Mouse (Mus musculus) retina, adult 2 months (tissue): ENCODE results near the gene 0610010F05Rik.
A peak's percentile ranks its signal among the peaks of the same experiment; 100 is the strongest.
"Not testable (repeated sequence)": the region's sequence is repeated elsewhere in the genome, so short reads cannot be mapped to it uniquely, and the experiment has no call there.

ENCODE experiments used
- DNase-seq: peaks from one replicate; pipeline ENCODE4 v3.0.0-alpha.2; 2012; ENCODE audit warnings: low read depth, low spot score

The 0610010F05Rik gene

DNA sequence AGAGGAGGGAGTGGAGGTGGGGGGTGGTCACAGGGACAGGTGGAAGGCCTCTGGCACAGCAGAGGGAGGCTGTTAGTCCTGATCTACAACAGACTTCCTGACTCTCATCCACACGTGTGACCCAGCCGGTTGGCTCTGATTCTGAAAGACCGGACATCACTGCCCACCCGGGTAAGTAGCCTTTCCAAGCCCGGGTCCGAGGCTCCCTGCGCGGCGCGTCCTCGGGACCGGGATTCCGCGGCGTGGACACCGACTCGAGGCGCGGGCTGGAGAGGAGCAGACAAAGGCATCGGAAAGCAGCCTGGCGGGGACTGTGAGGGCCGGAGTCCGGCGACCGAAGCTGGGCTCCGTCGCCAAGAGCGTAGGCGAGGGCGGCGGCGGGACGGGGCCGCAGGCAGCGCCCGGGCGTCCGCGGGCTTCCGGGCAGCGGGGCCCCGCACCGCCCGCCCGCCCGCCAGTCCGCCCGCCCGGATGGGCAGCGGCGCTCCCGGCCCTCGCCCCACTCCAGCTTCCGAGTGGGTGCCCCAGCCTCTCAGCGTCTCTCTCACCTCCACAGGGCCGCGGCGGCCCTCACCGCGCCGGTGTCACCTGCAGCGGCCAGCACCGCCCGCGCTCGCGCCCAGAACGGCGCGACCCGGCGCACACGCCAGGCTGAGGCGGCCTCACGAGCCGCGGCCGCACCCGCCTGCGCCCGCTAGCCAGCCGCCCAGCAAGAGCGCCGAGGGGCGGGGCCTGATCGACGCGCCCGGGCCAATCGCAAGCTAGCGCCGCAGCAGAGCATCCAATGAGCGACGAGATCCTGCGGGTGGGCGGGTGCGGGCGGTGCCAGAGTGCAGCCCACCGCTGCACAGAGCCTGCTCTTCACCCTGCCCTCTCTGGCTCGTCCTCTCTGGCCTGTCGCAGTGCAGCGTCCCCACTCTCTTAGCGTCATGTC is at the start of gene 0610010F05Rik:
Gene 0610010F05Rik (minus strand): TSS at position 695 of the 934 bp plus-strand sequence.
- peak; percentile 82 for DNase-seq

DNA sequence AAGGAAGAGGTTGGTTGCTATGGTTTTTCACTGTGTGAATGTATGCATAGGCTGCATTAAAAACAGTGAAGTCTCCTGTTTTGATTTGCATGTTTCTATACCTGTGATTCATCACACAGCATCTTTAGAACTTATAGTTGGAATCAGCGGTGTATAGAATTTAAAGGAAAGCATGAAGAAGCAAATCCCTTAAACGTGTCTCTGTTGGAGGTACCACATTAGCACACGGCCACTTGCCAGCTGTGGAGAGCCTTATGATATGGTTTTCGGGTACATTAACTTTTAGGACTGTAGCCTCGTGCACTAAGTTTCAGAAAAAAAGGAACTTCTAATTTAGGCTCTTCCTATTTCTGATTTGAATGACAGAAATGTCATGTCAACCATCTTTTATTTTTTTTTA is 49.1 kb upstream of the 0610010F05Rik start:
- DNase-seq, result no peak

DNA sequence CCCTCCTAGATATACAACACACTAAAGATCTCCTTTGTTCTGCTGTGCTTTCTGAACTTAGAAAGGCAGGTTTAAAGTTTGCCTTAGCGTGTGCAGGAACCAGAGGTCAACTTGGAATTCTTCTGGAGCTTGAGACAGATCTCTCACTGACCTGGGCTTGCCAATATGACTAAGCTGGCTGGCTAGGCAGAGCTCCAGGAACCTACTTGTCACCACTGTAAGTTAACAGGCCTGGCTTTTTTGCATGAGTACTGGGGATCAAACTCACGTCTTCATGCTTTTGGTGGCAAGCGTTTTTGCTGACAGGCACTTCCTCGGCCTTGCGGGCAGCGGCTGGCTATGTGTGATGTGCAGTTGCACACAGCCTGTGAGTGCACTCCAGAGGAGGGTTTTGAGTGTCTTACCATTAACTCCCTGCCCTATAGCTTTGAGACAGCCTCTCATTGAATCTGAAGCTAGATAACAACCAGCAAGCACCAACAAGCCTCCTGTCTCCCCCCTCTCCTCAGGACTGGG is 47.1 kb upstream of the 0610010F05Rik start:
- DNase-seq, result no peak

- peak; percentile 42 for DNase-seq
These were observed 45.7 kb upstream of the 0610010F05Rik start for GRCm38 (mm10) chr11:23679044-23679642.

- no peak for DNase-seq
These were observed 42.7 kb upstream of the 0610010F05Rik start for GRCm38 (mm10) chr11:23676100-23676499.

DNA sequence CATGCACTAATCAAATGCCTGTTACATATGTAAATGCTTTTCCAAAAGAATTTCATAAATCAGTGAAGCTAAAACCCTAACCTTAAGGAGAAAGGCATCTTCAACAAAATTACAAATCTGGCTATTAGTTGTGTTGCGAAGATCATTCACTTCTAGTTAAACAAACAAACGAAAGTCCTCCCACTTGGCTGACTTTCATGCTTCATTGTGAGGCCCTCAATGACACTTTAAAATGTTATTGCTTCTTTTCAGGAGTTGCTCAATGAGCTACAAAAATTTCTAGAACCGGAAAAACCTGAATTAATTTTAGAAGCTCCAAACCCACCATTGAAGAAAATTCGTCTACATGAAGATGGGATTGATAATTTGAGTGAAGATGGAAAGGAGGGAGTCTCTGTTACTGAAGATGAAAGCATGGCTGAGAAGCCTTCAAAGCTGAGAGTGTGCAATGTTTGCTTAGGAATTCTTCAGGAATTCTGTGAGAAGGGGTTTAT is 38.9 kb upstream of the 0610010F05Rik start:
- DNase-seq, result no peak

GRCm38 (mm10) chr11:23667128-23667527 is 33.7 kb upstream of the 0610010F05Rik start:
- no peak for DNase-seq

- no peak for DNase-seq
These were observed 33.1 kb upstream of the 0610010F05Rik start for GRCm38 (mm10) chr11:23666526-23666925.

- DNase-seq, result peak; percentile 71
These were observed 32.5 kb upstream of the 0610010F05Rik start, which contains the start of gene Pex13 for GRCm38 (mm10) chr11:23665798-23666501. Pex13 (minus strand) TSS chr11:23665959.

GRCm38 (mm10) chr11:23665311-23665786 is 31.9 kb upstream of the 0610010F05Rik start, which contains the start of gene Pus10:
Pus10 (plus strand) TSS chr11:23665674.
- no peak for DNase-seq

- DNase-seq, result no peak
These were observed 30.8 kb upstream of the 0610010F05Rik start for GRCm38 (mm10) chr11:23664232-23664631.

DNA sequence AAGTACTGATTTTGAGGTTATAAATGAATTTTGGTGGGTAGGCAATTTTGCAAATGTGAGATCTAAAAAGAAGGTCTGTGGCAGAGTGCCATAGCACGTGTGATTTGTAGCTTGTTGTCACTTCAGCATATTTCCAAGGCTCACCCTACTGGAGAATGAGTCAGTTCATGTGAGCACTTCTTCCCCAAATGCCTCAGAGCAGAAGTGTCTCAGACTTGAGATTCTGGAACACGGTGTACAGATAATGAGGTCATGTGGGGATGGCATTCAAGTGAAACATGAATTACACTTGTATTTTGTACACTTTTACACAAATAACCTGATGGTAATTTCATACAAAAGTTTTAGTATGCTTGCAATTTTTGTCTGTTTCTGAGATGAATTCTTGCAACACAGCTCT is 24.4 kb upstream of the 0610010F05Rik start:
- no peak for DNase-seq

DNA sequence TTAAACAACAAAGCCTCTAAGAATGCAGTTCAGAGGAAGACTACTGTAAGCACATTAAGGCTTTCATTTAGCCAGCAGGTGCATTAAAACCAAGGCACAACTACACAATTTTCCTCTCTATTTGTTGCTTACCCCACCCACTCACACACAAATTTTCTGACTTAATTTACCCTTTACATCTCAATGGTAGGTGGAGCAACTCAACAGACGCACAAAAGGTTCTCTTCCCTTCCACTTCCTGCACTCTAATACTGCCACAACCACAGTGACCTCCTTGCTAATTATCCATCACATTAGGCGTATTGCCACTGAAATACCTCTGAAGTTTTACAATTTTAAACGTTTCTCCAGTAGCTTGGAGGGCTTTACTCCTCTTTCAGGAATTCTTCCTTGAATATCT is 20.2 kb upstream of the 0610010F05Rik start:
- no peak for DNase-seq

- DNase-seq, result no peak
These were observed 14.4 kb upstream of the 0610010F05Rik start for GRCm38 (mm10) chr11:23647835-23648234.

GRCm38 (mm10) chr11:23647431-23647830 is 14.0 kb upstream of the 0610010F05Rik start:
- no peak for DNase-seq

- no peak for DNase-seq
These were observed 1.1 kb upstream of the 0610010F05Rik start for GRCm38 (mm10) chr11:23634573-23634972.

GRCm38 (mm10) chr11:23633879-23634215 is 408 bp upstream of the 0610010F05Rik start:
- DNase-seq, result no peak

DNA sequence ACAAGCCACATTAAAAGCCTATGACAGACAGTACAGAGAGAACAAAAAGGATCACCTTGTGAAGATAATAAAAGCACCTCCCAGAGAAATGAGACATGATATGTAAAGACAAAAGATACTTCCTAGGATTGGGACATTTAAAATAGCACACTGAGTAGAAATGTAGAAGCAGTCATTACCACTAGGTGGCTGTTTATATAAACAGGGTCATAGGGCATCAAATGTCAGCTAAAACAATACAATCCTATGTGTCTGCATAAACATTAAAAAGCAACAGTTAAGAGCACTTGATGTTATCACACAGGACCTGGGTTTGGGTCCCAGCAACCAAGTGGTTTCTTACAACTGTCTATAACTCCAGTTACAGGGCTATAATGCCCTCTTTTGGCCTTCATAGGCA is 2.8 kb downstream of the 0610010F05Rik start:
- no peak for DNase-seq

DNA sequence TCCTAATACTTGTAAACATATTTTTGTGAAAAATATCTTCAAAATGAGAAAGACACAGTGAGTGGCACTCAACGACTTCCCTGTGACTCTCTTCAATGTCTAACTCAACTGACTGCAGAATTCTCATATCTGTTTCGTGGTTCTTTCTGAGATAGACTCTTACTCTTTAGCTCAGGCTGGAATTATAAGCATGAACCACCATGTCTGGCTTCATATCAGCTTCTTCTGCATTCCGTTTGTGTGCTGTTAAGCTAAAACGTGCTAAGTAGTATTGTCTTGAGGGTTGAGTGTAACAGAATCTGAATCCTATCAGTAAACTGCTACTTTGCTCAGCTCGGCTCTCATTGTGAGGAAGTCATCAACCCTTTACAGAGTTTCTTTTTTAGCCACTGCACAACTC is 14.4 kb downstream of the 0610010F05Rik start:
- no peak for DNase-seq

GRCm38 (mm10) chr11:23614546-23614945 is 18.9 kb downstream of the 0610010F05Rik start:
- no peak for DNase-seq

DNA sequence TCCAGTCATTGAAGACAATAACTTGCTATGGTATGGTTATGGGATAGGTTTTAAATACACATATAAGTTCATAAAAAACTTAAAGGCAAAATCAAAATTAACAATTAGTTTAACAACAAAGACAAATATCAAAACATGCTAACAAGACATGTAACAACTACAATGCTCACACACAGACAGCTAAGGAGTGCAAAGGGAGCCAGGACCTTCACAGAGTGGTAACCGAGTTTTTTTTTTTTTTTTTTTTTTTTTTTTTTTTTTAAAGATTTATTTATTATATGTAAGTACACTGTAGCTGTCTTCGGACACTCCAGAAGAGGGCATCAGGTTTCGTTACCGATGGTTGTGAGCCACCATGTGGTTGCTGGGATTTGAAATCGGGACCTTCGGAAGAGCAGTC is 26.1 kb downstream of the 0610010F05Rik start:
- not testable (repeated sequence) for DNase-seq

DNA sequence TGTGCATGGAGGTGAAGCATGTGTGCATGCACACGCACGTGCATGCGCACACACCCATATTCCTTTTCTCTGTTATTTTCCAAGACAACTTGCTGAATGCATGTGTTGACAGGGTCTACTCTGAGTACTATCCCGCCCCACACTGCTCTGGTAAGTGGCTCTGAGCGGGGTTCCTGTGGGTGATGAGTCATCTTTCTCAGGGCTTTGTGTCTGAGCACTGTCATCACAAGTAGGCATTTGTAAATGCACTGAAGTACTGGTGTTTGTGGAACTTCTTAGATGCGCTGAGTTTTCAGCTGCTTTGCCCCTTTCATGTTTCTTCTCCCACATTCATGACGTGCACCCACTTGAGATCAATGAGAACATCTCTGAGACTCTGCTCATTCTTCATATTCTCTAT is 63.3 kb downstream of the 0610010F05Rik start:
- DNase-seq, result no peak
